Mouse (Mus musculus) erythroblast, embryonic 14.5 days (primary cell): ENCODE results near the gene Sorbs2. TPM values are rescaled to one million over a fixed set of nuclear protein-coding genes. Genes with fewer than 3 reads are reported as not detected.

Experiments
- H3K27me3 ChIP-seq: 2 replicates; pipeline ENCODE4 v1.6.1; 2012; ENCODE audit warnings: inconsistent platforms; ENCODE audit not compliant: control insufficient read depth
- H3K36me3 ChIP-seq: 2 replicates; pipeline ENCODE4 v1.6.1; 2012; ENCODE audit warnings: mild to moderate bottlenecking, inconsistent platforms; ENCODE audit not compliant: control insufficient read depth
- H3K4me1 ChIP-seq: 2 replicates; pipeline ENCODE4 v1.6.1; 2012; ENCODE audit warnings: inconsistent platforms; ENCODE audit not compliant: control insufficient read depth
- H3K4me3 ChIP-seq: replicated peaks from 2 replicates; pipeline ENCODE3; 2012; ENCODE audit warnings: moderate library complexity, mild to moderate bottlenecking, inconsistent platforms
- H3K9me3 ChIP-seq: 2 replicates; pipeline ENCODE4 v1.6.1; 2012; ENCODE audit warnings: low read length, inconsistent platforms, mixed read lengths; ENCODE audit not compliant: control insufficient read depth
- GATA1 ChIP-seq: IDR thresholded peaks from 2 replicates; pipeline ENCODE4 v1.6.1; 2012; ENCODE audit warnings: low read length, inconsistent platforms, mixed read lengths
- TAL1 ChIP-seq: IDR thresholded peaks from 3 replicates; pipeline ENCODE4 v1.6.1; 2012; ENCODE audit warnings: low read length, inconsistent platforms, mixed read lengths
- polyA plus RNA-seq: library from polyadenylated mRNA; stranded (reverse); fragments of >175 nt; gene quantifications from 2 replicates; pipeline ENCODE4 v1.2.3, GENCODE M21; 2012

Gene Sorbs2
- polyA plus RNA-seq, 1 experiment, result 0.01 TPM

DNA sequence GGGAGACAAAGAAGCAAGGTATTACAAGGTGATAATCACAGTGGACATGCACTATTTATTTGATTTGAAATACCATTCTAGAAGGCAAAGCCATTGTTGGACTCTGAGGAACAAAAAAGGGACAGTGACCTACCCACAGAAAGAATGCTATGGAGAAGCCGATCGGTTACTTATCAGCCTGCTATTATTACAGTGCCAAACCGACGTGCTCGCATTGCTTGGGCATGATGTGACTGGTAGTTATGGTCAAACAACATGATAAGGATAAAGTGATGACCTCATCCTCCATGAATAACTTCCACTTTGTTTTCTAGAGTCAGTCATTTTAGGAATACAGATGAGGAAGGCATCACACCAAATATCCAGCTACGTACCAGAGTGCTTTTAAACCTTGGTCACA lies 99.4 kb downstream of the Sorbs2 start:
- no peaks in the 10 kb centered on the region for H3K36me3 ChIP-seq
- no peaks in the 10 kb centered on the region for H3K27me3 ChIP-seq
- H3K4me1 ChIP-seq, result no peaks in the 10 kb centered on the region
- H3K4me3 ChIP-seq, result no peak overlapping the region
- TF ChIP-seq GATA1 (no peak), TAL1 (no peak)
- H3K9me3 ChIP-seq, result peaks cover 3% of the 10 kb centered on the region; the same call in 1 of the 2 replicates

DNA sequence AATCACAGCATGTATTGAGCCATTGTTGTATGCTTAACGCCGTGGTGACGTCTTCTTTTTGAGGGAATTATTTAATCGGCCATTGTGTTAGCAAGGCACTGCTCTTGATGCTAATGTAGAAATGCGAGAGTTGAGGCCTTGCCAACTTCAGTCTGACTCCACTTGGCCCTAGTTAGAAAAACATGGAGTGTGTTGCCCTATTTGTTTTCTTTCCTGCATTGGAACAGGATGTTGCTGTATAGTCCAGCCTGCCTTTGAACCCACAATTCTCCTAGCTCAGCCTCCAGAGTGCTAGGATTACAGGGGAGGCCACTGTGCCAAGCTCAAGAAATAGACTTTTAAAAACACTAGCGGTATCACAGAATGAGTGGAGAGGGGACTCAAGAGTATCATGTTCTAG lies 100.8 kb downstream of the Sorbs2 start:
- no peaks in the 10 kb centered on the region for H3K36me3 ChIP-seq
- H3K4me1 ChIP-seq, result no peaks in the 10 kb centered on the region
- no peaks in the 10 kb centered on the region for H3K9me3 ChIP-seq
- TF ChIP-seq TAL1 (no peak), GATA1 (no peak)
- no peaks in the 10 kb centered on the region for H3K27me3 ChIP-seq
- H3K4me3 ChIP-seq, result no peak overlapping the region

DNA sequence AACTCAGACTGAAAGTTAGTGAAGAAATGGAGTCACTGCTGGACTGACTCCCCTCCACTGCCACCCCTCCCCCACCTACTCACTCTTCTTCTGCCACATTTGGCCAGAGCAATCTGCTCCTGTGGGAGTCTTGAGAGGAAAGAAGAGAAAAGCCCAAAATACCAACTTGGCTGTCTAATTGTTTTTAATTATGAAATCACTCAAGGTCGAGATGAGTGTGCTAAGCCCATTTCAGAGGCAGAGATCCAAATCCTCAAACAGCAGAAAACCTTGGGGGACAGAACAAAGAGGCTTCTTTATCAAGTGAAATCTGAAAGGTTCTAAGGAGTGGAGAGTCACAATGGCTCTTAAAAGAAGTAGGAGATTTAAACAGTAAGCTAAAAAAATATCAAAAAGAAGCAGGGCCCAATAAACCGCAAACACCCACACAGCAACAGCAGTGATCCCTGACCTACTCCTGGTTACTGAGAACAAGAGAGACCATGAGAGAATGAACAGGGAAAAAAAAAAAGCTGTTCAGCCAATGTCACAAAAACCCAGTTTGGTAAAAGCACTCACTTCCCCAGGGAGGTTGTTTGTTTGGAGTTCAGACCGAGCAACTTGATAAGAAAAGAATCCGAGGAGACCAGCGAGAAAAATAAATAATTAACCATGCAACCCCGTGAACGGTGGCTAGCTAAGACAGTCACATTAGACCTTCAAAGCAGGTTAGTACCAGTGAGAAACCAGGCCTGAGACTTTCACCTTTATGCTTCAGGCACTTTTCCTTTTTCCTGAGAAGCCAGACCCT lies 103.0 kb downstream of the Sorbs2 start:
- no peaks in the 10 kb centered on the region for H3K4me1 ChIP-seq
- H3K9me3 ChIP-seq, result no peaks in the 10 kb centered on the region
- no peaks in the 10 kb centered on the region for H3K36me3 ChIP-seq
- no peaks in the 10 kb centered on the region for H3K27me3 ChIP-seq
- no peak overlapping the region for H3K4me3 ChIP-seq
- TF ChIP-seq TAL1, result no peak
- no peak for TF ChIP-seq GATA1

DNA sequence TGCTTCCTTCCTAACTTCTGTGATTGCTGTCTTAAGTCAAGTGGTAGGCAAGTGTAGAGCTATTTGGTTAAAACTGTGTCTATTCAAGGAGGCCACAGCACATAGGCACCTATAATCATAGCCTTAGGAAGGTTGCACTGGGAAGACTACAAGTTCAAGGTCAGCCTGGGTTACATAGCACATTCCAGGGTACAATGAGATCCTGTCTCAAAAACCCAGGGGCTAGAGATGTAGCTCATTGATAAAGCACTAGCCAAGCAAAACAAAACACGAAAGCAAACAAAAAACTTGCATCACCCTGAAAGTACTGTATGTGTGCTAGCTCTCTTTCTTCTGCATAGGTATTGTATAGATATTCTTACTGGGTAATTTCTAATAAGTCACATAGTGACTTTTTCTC lies 103.7 kb downstream of the Sorbs2 start:
- Histone ChIP-seq H3K4me3 (no peak overlapping the region), H3K9me3 (no peaks in the 10 kb centered on the region)

DNA sequence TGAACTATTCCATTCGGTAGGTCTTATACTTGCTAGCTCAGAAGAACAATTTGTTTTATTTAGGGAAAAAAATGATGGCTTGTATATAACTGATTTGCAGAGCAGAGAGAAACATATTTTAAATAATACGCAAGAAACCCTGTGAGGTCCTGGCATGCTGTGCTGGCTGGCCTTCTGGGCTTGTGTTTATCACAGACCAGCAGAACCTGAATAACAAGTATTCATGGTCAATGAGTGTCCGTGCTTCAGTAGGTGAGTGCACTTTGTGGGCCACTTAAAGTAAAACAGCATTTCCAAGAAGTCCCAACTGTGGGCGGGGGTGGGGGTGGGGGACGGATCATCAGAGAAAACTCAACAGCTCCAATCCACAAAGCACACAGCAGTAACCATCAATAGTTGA lies 107.0 kb downstream of the Sorbs2 start:
- Histone ChIP-seq H3K9me3 (no peaks in the 10 kb centered on the region), H3K4me3 (no peak overlapping the region), H3K27me3 (no peaks in the 10 kb centered on the region), H3K4me1 (no peaks in the 10 kb centered on the region), H3K36me3 (no peaks in the 10 kb centered on the region)
- TF ChIP-seq TAL1 (no peak), GATA1 (no peak)

More for the DNA sequence above, 103.7 kb downstream of the Sorbs2 start:
- Histone ChIP-seq H3K4me1 (no peaks in the 10 kb centered on the region), H3K36me3 (no peaks in the 10 kb centered on the region), H3K27me3 (no peaks in the 10 kb centered on the region)
- TF ChIP-seq TAL1 (no peak), GATA1 (no peak)

DNA sequence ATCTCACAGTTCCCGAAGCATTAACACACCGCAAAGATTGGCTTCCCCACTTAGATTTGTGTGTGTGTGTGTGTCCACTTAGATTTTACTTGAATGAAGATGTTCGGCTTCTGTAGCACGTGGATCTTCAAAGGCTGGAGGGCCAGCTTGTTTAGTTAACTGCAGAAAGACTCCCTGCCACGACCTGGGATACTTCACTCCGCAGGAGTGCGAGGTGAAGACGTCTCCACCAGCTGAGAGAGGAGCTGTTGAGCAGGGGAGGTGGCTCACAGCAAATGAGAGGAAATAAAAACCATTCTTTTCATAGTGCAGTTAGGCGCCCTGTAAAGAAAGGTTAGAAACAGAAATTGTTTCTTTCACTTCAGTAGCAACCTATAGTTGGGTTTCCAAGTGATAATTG lies 107.5 kb downstream of the Sorbs2 start:
- Histone ChIP-seq H3K36me3 (no peaks in the 10 kb centered on the region), H3K4me3 (no peak overlapping the region), H3K27me3 (no peaks in the 10 kb centered on the region), H3K9me3 (no peaks in the 10 kb centered on the region), H3K4me1 (no peaks in the 10 kb centered on the region)
- TF ChIP-seq GATA1, result no peak
- no peak for TF ChIP-seq TAL1

DNA sequence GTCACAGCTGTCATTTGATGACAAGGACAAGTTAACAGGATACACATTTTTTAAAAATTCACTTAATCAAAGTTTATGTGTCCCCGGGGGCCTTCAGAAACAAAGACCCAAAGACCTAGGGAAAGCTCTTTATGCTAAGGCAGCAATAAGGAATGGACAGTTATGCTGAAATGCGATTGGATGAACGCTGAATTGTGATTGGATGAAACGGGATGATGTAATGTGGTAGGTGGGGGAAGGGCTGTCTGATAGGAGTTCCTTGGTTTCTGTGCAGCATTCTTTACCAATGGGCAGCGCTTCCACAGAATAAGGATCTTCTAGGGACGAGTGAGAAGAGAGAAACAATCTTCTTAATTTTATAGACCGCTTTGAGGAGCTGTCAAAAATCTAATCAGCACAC lies 108.0 kb downstream of the Sorbs2 start:
- Histone ChIP-seq H3K4me1 (no peaks in the 10 kb centered on the region), H3K9me3 (no peaks in the 10 kb centered on the region), H3K27me3 (no peaks in the 10 kb centered on the region), H3K36me3 (no peaks in the 10 kb centered on the region), H3K4me3 (no peak overlapping the region)
- no peak for TF ChIP-seq TAL1
- no peak for TF ChIP-seq GATA1

DNA sequence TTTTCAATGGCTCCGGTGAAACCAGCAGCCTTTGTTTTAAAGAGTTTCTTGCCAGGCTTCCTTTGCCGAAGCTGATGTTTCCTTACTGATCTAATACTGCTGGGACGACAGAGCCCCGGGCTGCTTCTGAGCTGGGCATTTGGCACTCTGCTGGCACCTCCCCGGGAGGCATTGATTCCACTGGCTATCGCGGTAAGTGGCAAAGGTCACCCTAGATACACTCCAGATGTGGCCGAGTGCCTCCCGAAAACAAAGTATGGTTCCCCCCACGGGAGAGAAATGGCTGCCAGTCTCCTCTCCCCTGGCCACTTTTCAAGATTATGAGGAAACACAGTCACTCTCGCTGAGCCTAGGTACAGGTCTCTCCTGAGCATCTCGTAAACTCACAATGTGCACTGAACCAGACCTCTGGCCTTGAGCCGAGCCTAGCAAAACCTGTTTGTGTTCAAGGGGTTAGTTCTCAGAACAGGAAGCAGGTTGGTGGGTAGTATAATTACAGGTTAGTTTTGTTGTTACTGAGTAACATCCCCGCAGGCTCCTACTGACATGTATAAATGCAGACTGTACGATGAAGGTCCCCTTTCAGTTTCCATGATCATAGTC lies 114.1 kb downstream of the Sorbs2 start:
- Histone ChIP-seq H3K4me3 (no peak overlapping the region), H3K9me3 (peaks cover 8% of the 10 kb centered on the region; the same call in 1 of the 2 replicates), H3K4me1 (no peaks in the 10 kb centered on the region), H3K27me3 (no peaks in the 10 kb centered on the region), H3K36me3 (no peaks in the 10 kb centered on the region)
- TF ChIP-seq TAL1, result no peak
- TF ChIP-seq GATA1, result no peak

DNA sequence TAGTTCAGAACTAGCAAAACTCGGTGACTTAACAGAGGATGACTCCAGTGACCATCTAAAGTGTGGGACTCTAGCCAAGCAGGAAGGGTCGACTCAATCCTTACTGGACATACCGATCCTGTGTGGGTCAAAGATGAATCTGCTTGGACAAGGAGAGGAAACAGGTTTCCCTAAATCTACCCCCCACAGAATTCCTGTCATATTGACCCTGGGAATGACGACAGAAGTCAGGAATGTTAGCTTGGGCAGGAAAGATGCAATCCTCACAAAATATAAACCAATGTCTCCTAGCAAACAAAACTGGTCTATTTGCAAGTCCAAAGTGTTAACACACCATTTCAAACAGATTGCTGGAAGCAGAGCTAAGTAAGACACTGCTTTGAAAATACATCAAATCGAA lies 118.8 kb downstream of the Sorbs2 start:
- peaks cover 4% of the 10 kb centered on the region; the same call in 1 of the 2 replicates for H3K9me3 ChIP-seq
- no peaks in the 10 kb centered on the region for H3K4me1 ChIP-seq
- no peak overlapping the region for H3K4me3 ChIP-seq
- no peak for TF ChIP-seq TAL1
- no peak for TF ChIP-seq GATA1
- H3K36me3 ChIP-seq, result no peaks in the 10 kb centered on the region
- no peaks in the 10 kb centered on the region for H3K27me3 ChIP-seq
